Mouse (Mus musculus) embryonic facial prominence, embryonic 12.5 days (tissue): Measurements from ENCODE around the gene Gm19345. TPM values are rescaled to one million over a fixed set of nuclear protein-coding genes. Genes with fewer than 3 reads are reported as not detected.

Experiments used
- ATAC-seq: fragments of 200-750 bp; cut with Nextera tagmentation; 2 replicates; pipeline ENCODE4 v1.8.0; 2017; ENCODE audit not compliant: insufficient number of reproducible peaks, insufficient read depth, low FRiP score, low TSS enrichment
- H3K27ac ChIP-seq: fragments of 300-500 bp; sonication (generic); 2 replicates; pipeline ENCODE4 v1.5.1; 2016; ENCODE audit warnings: mild to moderate bottlenecking
- H3K27me3 ChIP-seq: fragments of 300-500 bp; sonication (generic); 2 replicates; pipeline ENCODE4 v1.6.1; 2016; ENCODE audit warnings: mild to moderate bottlenecking, moderate library complexity
- H3K36me3 ChIP-seq: fragments of 300-500 bp; sonication (generic); 2 replicates; pipeline ENCODE4 v1.6.1; 2016; ENCODE audit warnings: mild to moderate bottlenecking
- H3K4me1 ChIP-seq: fragments of 300-500 bp; sonication (generic); 2 replicates; pipeline ENCODE4 v1.6.1; 2016
- H3K4me2 ChIP-seq: fragments of 300-500 bp; sonication (generic); replicated peaks from 2 replicates; pipeline ENCODE4 v1.6.1; 2016; ENCODE audit warnings: mild to moderate bottlenecking, moderate library complexity
- H3K4me3 ChIP-seq: fragments of 300-500 bp; sonication (generic); 2 replicates; pipeline ENCODE4 v1.5.1; 2016; ENCODE audit warnings: mild to moderate bottlenecking
- H3K9ac ChIP-seq: fragments of 300-500 bp; sonication (generic); 2 replicates; pipeline ENCODE4 v1.6.1; 2016; ENCODE audit warnings: mild to moderate bottlenecking, moderate library complexity
- H3K9me3 ChIP-seq: fragments of 300-500 bp; sonication (generic); 2 replicates; pipeline ENCODE4 v1.6.1; 2016; ENCODE audit warnings: mild to moderate bottlenecking, moderate library complexity
- WGBS: fragments of 180-500 bp; shearing (Covaris S2); methylation state at CpG from one replicate; pipeline ENCODE4 v1.1.7; 2016; 5-methylcytosine and 5-hydroxymethylcytosine counted together
- polyA plus RNA-seq: library from polyadenylated mRNA; unstranded; fragments of >200 nt; fragmentation: Nextera tagmentation; extraction: Ambion mirVana; gene quantifications from 2 replicates; pipeline ENCODE4 v1.2.1, GENCODE M21; 2016

Gm19345 gene
- polyA plus RNA-seq, 1 experiment from 2014 or later, result 0.20 TPM

GRCm38 (mm10) chr7:19831837-19832236 is 20.0 kb upstream of the Gm19345 start:
- Histone ChIP-seq H3K4me1 (peaks cover 8% of the 10 kb centered on the region; the same call in 1 of the 2 replicates), H3K9me3 (no peaks in the 10 kb centered on the region), H3K27me3 (no peaks in the 10 kb centered on the region), H3K36me3 (no peaks in the 10 kb centered on the region), H3K9ac (no peak overlapping the region), H3K27ac (no peak overlapping the region), H3K4me3 (no peak overlapping the region), H3K4me2 (no peak overlapping the region)
- WGBS, result 50% methylated on average over 9 of the region's 9 CpGs
- no peak for ATAC-seq

DNA sequence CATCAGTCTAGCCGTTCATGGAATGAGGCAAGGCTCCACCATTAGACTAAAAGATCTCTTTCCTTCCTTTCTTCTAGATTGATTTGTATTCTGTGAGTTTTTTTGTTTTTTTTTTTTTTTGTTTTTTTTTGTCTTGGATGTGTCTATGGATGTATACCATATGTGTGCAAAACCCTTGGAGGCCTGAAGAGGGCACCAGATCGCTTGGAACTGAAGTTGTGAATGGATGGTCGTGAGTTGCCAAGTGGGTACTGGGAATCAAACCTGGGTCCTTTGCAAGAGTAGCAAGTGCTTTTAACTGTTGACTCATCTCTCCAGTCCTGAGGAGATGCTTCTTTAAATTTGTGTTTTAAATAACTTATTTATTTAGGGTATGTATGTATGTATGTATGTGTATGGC is 17.7 kb upstream of the Gm19345 start:
- 58% methylated on average over 3 of the region's 3 CpGs for WGBS
- no peaks in the 10 kb centered on the region for H3K9me3 ChIP-seq
- H3K4me2 ChIP-seq, result no peak overlapping the region
- H3K27ac ChIP-seq, result no peak overlapping the region
- no peaks in the 10 kb centered on the region for H3K27me3 ChIP-seq
- peaks cover 6% of the 10 kb centered on the region; the same call in 1 of the 2 replicates for H3K4me1 ChIP-seq
- H3K36me3 ChIP-seq, result no peaks in the 10 kb centered on the region
- H3K4me3 ChIP-seq, result no peak overlapping the region
- no peak for ATAC-seq
- H3K9ac ChIP-seq, result no peak overlapping the region

GRCm38 (mm10) chr7:19836843-19837242 is 15.0 kb upstream of the Gm19345 start:
- Histone ChIP-seq H3K4me1 (no peaks in the 10 kb centered on the region), H3K36me3 (no peaks in the 10 kb centered on the region), H3K9me3 (no peaks in the 10 kb centered on the region), H3K4me3 (no peak overlapping the region), H3K27ac (no peak overlapping the region), H3K27me3 (0 out of 2 replicates have a peak, but pooled peaks cover 3% of the 10 kb centered on the region), H3K9ac (no peak overlapping the region), H3K4me2 (no peak overlapping the region)
- WGBS, result 64% methylated on average over 3 of the region's 3 CpGs
- ATAC-seq, result no peak

GRCm38 (mm10) chr7:19840371-19840770 is 11.4 kb upstream of the Gm19345 start:
- H3K4me3 ChIP-seq, result no peak overlapping the region
- no peaks in the 10 kb centered on the region for H3K9me3 ChIP-seq
- 83% methylated on average over 4 of the region's 4 CpGs for WGBS
- no peak overlapping the region for H3K4me2 ChIP-seq
- no peaks in the 10 kb centered on the region for H3K36me3 ChIP-seq
- no peaks in the 10 kb centered on the region for H3K4me1 ChIP-seq
- H3K27me3 ChIP-seq, result peaks cover 28% of the 10 kb centered on the region
- H3K9ac ChIP-seq, result no peak overlapping the region
- no peak for ATAC-seq
- H3K27ac ChIP-seq, result no peak overlapping the region

GRCm38 (mm10) chr7:19840936-19841335 is 10.9 kb upstream of the Gm19345 start:
- Histone ChIP-seq H3K9ac (no peak overlapping the region), H3K4me1 (no peaks in the 10 kb centered on the region), H3K27ac (no peak overlapping the region), H3K9me3 (no peaks in the 10 kb centered on the region), H3K36me3 (no peaks in the 10 kb centered on the region), H3K4me2 (no peak overlapping the region), H3K27me3 (peaks cover 28% of the 10 kb centered on the region), H3K4me3 (no peak overlapping the region)
- no peak for ATAC-seq
- 74% methylated on average over 3 of the region's 3 CpGs for WGBS

GRCm38 (mm10) chr7:19841686-19842413 is 10.0 kb upstream of the Gm19345 start:
- H3K9ac ChIP-seq, result no peak overlapping the region
- H3K4me1 ChIP-seq, result no peaks in the 10 kb centered on the region
- no peak overlapping the region for H3K4me2 ChIP-seq
- peaks cover 31% of the 10 kb centered on the region for H3K27me3 ChIP-seq
- H3K36me3 ChIP-seq, result no peaks in the 10 kb centered on the region
- 84% methylated on average over 21 of the region's 21 CpGs for WGBS
- H3K4me3 ChIP-seq, result no peak overlapping the region
- no peak overlapping the region for H3K27ac ChIP-seq
- ATAC-seq, result no peak
- H3K9me3 ChIP-seq, result no peaks in the 10 kb centered on the region

DNA sequence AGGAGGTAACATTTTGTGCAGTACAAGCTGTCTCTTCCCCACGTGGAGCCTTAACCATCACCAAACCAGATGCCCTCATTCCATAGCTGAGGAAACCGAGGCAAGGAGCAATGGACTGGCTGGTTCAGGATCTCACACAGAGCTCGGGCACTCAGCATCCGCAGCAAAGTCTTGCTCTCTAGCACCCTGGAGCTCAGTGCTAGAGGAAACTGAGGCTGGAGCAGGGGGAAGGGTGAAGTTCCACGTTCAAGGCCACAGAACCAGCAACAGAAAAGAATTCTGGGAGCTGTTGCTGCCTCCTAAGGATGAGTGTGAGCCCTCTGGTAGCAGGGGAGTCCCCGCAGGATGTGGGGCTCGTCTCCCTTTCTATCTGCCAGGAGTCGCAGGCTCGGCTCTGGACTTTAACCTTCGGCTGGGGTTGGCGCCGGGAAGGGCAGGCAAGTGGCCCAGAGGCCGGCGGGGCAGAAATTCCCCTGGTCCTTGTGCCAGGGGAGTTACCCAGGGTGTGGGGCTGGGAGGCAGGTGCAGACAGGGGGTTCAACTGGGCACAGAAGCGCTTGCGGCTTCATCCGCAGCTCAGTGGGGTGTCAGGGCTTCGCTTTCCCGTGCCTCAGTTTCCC is 8.8 kb upstream of the Gm19345 start:
- H3K27me3 ChIP-seq, result peaks cover 42% of the 10 kb centered on the region
- no peak overlapping the region for H3K27ac ChIP-seq
- H3K4me3 ChIP-seq, result no peak overlapping the region
- ATAC-seq, result no peak
- H3K36me3 ChIP-seq, result no peaks in the 10 kb centered on the region
- H3K4me2 ChIP-seq, result no peak overlapping the region
- peaks cover 5% of the 10 kb centered on the region; the same call in 1 of the 2 replicates for H3K4me1 ChIP-seq
- WGBS, result 25% methylated on average over 19 of the region's 19 CpGs
- no peaks in the 10 kb centered on the region for H3K9me3 ChIP-seq
- no peak overlapping the region for H3K9ac ChIP-seq

GRCm38 (mm10) chr7:19843561-19843960 is 8.2 kb upstream of the Gm19345 start:
- ATAC-seq, result 0 out of 2 replicates have a peak, but pooled peaks have one; percentile 30
- Histone ChIP-seq H3K4me2 (no peak overlapping the region), H3K4me3 (no peak overlapping the region), H3K27me3 (peaks cover 45% of the 10 kb centered on the region), H3K27ac (no peak overlapping the region), H3K9ac (no peak overlapping the region), H3K36me3 (no peaks in the 10 kb centered on the region), H3K4me1 (peaks cover 5% of the 10 kb centered on the region; the same call in 1 of the 2 replicates), H3K9me3 (no peaks in the 10 kb centered on the region)
- WGBS, result 4% methylated on average over 11 of the region's 11 CpGs

DNA sequence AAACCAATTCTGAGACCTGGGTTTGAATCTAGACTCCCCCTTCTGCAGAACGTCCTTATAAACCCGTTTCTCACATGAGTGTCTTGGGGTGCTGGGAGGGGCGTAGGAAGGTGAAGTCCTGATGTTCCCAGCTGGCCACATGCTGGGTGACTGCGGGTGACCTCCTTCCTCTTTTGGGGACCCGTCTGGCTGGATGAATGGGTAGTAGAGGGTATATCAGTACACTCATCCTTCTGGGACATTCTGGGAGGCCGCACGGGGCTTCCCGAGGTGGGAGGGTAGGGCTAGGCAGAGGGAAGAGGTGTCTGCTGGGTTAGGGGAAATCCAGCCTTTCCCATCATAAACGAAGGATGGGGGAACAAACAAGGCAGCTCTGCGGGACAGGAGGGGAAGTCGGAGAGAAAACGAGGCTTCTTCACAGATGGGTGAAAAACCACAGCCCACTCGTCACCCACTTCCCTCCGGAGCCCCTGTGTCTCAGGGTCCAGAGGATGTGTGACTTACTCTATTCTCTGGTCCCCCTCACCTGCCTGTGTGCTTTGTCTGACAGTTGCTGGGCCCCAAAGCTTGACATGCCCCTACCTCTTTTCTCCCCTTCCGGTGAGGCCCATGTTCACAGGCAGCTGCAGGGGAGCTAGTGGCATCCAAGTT is 7.2 kb upstream of the Gm19345 start:
- H3K4me2 ChIP-seq, result no peak overlapping the region
- peaks cover 49% of the 10 kb centered on the region for H3K27me3 ChIP-seq
- WGBS, result 68% methylated on average over 15 of the region's 15 CpGs
- ATAC-seq, result no peak
- H3K27ac ChIP-seq, result no peak overlapping the region
- H3K4me1 ChIP-seq, result peaks cover 5% of the 10 kb centered on the region; the same call in 1 of the 2 replicates
- no peak overlapping the region for H3K9ac ChIP-seq
- no peaks in the 10 kb centered on the region for H3K36me3 ChIP-seq
- H3K4me3 ChIP-seq, result no peak overlapping the region
- H3K9me3 ChIP-seq, result no peaks in the 10 kb centered on the region

DNA sequence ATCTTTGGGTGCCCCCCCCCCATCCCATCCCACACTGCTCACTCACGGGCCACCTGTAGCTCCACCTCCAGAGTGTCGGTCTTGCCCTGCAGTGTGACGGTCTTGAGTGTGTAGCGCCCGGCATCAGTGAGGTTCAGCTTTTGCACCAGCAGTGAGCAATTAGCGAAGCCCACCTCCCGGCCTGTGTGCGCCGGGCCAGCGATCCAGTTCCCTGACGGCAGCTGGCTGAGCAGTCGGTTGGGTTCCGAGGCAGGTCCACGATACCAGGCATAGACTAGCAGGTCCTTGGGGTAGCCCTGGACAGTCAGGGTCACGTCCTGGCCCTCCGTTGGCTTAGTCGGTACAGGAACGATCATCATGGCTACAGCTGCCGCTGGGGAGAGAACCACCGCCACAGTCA is 1.7 kb downstream of the Gm19345 start:
- Histone ChIP-seq H3K4me2 (no peak overlapping the region), H3K27ac (no peak overlapping the region), H3K4me3 (no peak overlapping the region), H3K36me3 (no peaks in the 10 kb centered on the region), H3K27me3 (peaks cover 25% of the 10 kb centered on the region), H3K9ac (no peak overlapping the region), H3K9me3 (no peaks in the 10 kb centered on the region), H3K4me1 (0 out of 2 replicates have a peak, but pooled peaks cover 3% of the 10 kb centered on the region)
- WGBS, result 92% methylated on average over 20 of the region's 20 CpGs
- ATAC-seq, result no peak

- no peaks in the 10 kb centered on the region for H3K9me3 ChIP-seq
- no peaks in the 10 kb centered on the region for H3K36me3 ChIP-seq
- no peak overlapping the region for H3K4me2 ChIP-seq
- 85% methylated on average over 5 of the region's 5 CpGs for WGBS
- no peak overlapping the region for H3K9ac ChIP-seq
- ATAC-seq, result no peak
- H3K27ac ChIP-seq, result no peak overlapping the region
- H3K4me1 ChIP-seq, result 0 out of 2 replicates have a peak, but pooled peaks cover 3% of the 10 kb centered on the region
- peaks cover 21% of the 10 kb centered on the region for H3K27me3 ChIP-seq
- no peak overlapping the region for H3K4me3 ChIP-seq
Observed at GRCm38 (mm10) chr7:19855663-19856062, 3.9 kb downstream of the Gm19345 start.

DNA sequence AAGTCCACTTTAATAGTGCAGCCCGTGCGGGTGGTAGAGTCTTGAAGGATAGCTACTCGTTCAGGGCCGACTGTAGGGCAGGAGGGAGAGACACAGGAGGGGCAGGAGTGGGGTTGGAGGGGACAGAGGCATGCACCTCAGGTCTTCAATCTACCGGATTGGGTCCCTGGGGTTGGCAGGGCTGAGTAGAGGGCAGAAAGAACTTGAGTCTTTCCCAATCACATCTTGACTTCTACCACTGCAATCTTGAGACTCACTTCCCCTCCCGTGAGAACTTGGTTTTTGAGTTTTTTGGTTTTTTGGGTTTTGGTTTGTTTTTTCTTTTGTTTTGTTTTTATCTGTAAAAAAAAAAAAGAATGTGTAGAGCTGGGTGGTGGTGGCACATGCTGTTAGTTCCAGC is 4.5 kb downstream of the Gm19345 start:
- 0 out of 2 replicates have a peak, but pooled peaks cover 3% of the 10 kb centered on the region for H3K4me1 ChIP-seq
- H3K27ac ChIP-seq, result no peak overlapping the region
- H3K9ac ChIP-seq, result no peak overlapping the region
- ATAC-seq, result no peak
- H3K4me2 ChIP-seq, result no peak overlapping the region
- peaks cover 20% of the 10 kb centered on the region for H3K27me3 ChIP-seq
- H3K36me3 ChIP-seq, result no peaks in the 10 kb centered on the region
- H3K9me3 ChIP-seq, result no peaks in the 10 kb centered on the region
- 91% methylated on average over 6 of the region's 6 CpGs for WGBS
- H3K4me3 ChIP-seq, result no peak overlapping the region
